Mouse (Mus musculus) cerebellum, adult 2 months (tissue): ENCODE results near the gene Lrig1.

Experiments
- CTCF ChIP-seq: fragments of 200-500 bp; IDR thresholded peaks from 2 replicates; pipeline ENCODE4 v1.5.1; 2011; ENCODE audit warnings: low read depth, mild to moderate bottlenecking, control low read depth, low read length, moderate library complexity, borderline replicate concordance; ENCODE audit not compliant: insufficient read depth
- POLR2A ChIP-seq: fragments of 200-500 bp; IDR thresholded peaks from 2 replicates; pipeline ENCODE4 v1.6.1; 2011; ENCODE audit warnings: low read length, control low read depth, borderline replicate concordance; ENCODE audit not compliant: insufficient read depth

GRCm38 (mm10) chr6:94696182-94697080, 3.5 kb downstream of the Lrig1 start:
- TF ChIP-seq POLR2A, result no peak
- TF ChIP-seq CTCF, result no peak
